Mouse (Mus musculus): ENCODE data around the gene Rab7b.

DNA sequence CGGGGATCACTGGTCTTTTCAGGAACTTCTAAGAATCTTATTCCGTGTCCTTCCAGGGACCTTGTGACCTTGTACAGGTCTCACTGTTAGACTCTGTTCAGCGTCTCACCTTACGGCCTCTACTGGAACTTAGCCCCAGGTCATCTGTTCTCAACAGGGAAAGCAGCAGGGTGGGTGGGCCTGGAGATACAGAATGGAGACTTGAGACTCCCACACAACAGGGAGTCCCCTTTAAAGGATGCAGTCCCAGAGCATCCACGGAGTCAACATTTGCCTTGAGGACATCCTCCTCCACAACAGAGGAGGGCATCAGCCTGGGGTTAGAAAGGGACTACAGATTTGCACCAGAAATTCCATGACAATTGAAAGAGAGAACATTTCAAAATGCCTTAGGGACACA lies 56.9 kb downstream of the Rab7b start:
- TF ChIP-seq CTCF (IDR thresholded peaks at IDR 0.05; ENCODE audit: low read depth): no peak
- TF ChIP-seq EP300 (IDR thresholded peaks at IDR 0.05; ENCODE audit: low read depth): no peak

Data from liver, postnatal 0 days (tissue).